Mouse (Mus musculus): ENCODE measurements around the gene Bcl10.
"Not testable (repeated sequence)": the region's sequence is repeated elsewhere in the genome, so short reads cannot be mapped to it uniquely, and the experiment has no call there.

Bcl10 gene

GRCm38 (mm10) chr3:145922019-145922854 lies at the start of gene Bcl10:
Gene Bcl10 (plus strand): TSS chr3:145922804.
- DNase-seq (ENCODE audit: low spot score): no peak

GRCm38 (mm10) chr3:145873271-145873670 lies 49.3 kb upstream of the Bcl10 start:
- DNase-seq (ENCODE audit: low spot score): no peak

- DNase-seq (ENCODE audit: low spot score): no peak
These were observed 48.5 kb upstream of the Bcl10 start for GRCm38 (mm10) chr3:145874126-145874525.

GRCm38 (mm10) chr3:145876120-145876519 lies 46.5 kb upstream of the Bcl10 start:
- DNase-seq (ENCODE audit: low spot score): no peak

- not testable (repeated sequence) for DNase-seq (ENCODE audit: low spot score)
These were observed 43.7 kb upstream of the Bcl10 start for GRCm38 (mm10) chr3:145878867-145879266.

GRCm38 (mm10) chr3:145880335-145880734 lies 42.3 kb upstream of the Bcl10 start:
- DNase-seq (ENCODE audit: low spot score): no peak

- no peak for DNase-seq (ENCODE audit: low spot score)
These were observed 40.3 kb upstream of the Bcl10 start for GRCm38 (mm10) chr3:145882076-145882874.

GRCm38 (mm10) chr3:145883233-145883632 lies 39.4 kb upstream of the Bcl10 start:
- DNase-seq (ENCODE audit: low spot score): no peak

GRCm38 (mm10) chr3:145885376-145885775 lies 37.2 kb upstream of the Bcl10 start:
- DNase-seq (ENCODE audit: low spot score): no peak

- peak; percentile 71 for DNase-seq (ENCODE audit: low spot score)
These were observed 36.6 kb upstream of the Bcl10 start for GRCm38 (mm10) chr3:145885851-145886464.

GRCm38 (mm10) chr3:145887430-145887971 lies 35.1 kb upstream of the Bcl10 start:
- no peak for DNase-seq (ENCODE audit: low spot score)

- DNase-seq (ENCODE audit: low spot score): no peak
These were observed 32.1 kb upstream of the Bcl10 start for GRCm38 (mm10) chr3:145890346-145891132.

- DNase-seq (ENCODE audit: low spot score): no peak
These were observed 30.2 kb upstream of the Bcl10 start for GRCm38 (mm10) chr3:145892451-145892850.

GRCm38 (mm10) chr3:145894131-145894530 lies 28.5 kb upstream of the Bcl10 start:
- DNase-seq (ENCODE audit: low spot score): no peak

GRCm38 (mm10) chr3:145897749-145898148 lies 24.9 kb upstream of the Bcl10 start:
- DNase-seq (ENCODE audit: low spot score): no peak

GRCm38 (mm10) chr3:145899832-145900231 lies 22.8 kb upstream of the Bcl10 start:
- DNase-seq (ENCODE audit: low spot score): no peak

- DNase-seq (ENCODE audit: low spot score): no peak
These were observed 19.1 kb upstream of the Bcl10 start for GRCm38 (mm10) chr3:145903530-145903929.

- DNase-seq (ENCODE audit: low spot score): peak; percentile 64
These were observed 17.5 kb upstream of the Bcl10 start for GRCm38 (mm10) chr3:145904850-145905776.

GRCm38 (mm10) chr3:145906582-145906981 lies 16.0 kb upstream of the Bcl10 start:
- DNase-seq (ENCODE audit: low spot score): no peak

- no peak for DNase-seq (ENCODE audit: low spot score)
These were observed 10.1 kb upstream of the Bcl10 start for GRCm38 (mm10) chr3:145912512-145912911.

Data from yolk sac, embryonic 10.5 days (tissue).